Mouse (Mus musculus): Measurements from ENCODE around the gene Mmp2.
"Not testable (repeated sequence)": the region's sequence is repeated elsewhere in the genome, so short reads cannot be mapped to it uniquely, and the experiment has no call there.

The Mmp2 gene

GRCm38 (mm10) chr8:92827243-92828034 is at the start of gene Mmp2:
TSS of gene Mmp2 (plus strand) at chr8:92827291.
- peak; percentile 56 for DNase-seq (ENCODE audit: low spot score)

DNA sequence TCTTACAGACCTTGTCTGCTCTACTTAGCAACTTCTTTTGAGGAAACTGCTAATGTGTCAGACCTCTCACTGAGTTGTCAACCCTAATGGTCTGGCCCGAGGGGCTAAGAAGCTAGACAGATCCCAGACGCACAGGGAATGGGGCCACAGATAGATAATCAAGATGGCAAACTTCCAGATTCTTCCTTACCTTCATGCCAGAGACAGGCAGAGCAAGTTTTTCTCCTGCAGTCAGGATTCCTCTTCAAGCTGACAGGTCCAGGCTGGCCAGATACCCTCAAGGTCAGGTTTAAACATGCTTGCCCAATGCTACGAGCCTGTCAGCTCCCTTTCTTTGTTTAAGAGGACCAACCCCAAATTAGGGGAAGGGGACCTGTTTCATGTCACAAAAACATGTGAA is 46.1 kb upstream of the Mmp2 start:
- DNase-seq (ENCODE audit: low spot score), result peak; percentile 64

DNA sequence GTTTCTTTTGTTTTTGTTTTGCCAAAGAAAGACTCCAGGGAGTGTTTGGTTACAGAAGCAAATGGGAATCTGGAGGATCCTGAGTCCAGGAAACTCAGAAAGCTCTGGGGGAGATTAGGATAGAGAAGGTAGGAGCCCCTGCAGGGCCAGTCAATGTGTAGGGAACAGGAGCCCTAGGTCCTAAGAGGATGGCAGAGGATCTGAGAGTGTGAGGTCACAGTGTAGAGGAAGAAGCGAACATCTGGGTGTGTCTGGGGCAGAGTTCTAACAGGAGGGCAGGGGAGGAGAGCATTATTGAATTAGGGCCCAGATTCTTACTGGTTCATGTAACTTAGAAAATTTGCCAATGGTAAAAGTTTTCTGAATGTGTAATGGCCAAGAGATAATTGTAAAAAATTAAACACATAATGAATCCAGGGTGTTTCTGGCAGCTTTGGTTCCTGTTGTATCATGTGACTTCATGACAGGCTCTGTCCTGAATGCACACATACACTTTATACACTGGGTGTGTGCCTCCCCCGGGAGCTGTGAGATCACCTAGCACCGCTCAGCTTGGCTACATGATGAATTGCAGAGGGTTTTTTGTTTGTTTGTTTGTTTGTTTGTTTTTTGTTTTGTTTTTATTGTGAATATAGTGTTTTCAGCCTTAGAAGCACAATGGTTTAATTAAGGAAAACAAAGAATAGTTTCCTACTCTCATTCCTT is 43.0 kb upstream of the Mmp2 start:
- peak; percentile 12 for DNase-seq (ENCODE audit: low spot score)

DNA sequence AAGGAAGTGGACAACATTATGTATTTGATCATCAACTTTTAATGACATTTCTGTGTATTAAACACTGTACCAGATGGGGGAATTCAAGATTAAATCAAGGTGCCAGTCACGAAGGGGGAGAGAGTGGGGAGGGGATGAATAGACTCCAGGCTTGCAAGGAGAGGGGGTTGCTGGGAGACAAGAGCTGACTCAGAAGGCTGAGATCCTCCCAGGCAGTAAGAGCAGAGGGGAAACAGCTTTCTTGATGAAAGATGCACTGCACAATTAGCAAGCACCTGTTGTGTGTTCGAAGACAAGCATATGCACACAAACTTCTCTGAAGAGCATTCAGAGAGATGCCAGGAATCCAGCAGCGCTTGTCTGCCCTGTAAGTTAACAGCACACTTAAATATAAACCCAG is 36.3 kb upstream of the Mmp2 start:
- no peak for DNase-seq (ENCODE audit: low spot score)

GRCm38 (mm10) chr8:92791999-92792398 is 35.1 kb upstream of the Mmp2 start:
- not testable (repeated sequence) for DNase-seq (ENCODE audit: low spot score)

- DNase-seq (ENCODE audit: low spot score), result no peak
These were observed 33.1 kb upstream of the Mmp2 start for GRCm38 (mm10) chr8:92793852-92794580.

- no peak for DNase-seq (ENCODE audit: low spot score)
These were observed 29.6 kb upstream of the Mmp2 start for GRCm38 (mm10) chr8:92797527-92797931.

- no peak for DNase-seq (ENCODE audit: low spot score)
These were observed 27.7 kb upstream of the Mmp2 start for GRCm38 (mm10) chr8:92799406-92799805.

DNA sequence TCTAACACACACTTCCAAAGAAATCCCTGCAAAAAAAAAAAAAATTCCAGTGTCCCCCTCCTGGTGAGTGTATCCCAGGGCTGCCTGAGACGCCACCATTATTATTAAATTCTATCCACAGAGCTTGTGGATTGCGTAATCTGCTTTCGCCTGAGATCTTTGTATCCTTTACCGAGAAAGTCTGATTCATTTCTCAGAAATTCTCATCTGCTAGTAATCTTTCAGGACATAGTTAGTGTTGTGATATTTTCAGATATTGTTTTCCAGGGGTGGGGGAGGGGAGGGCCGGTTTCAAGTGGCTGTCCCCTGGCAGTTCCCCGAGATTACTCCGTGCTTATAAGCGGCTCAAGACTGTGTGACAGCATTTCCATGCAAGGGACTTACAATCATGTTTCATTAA is 25.9 kb upstream of the Mmp2 start:
- DNase-seq (ENCODE audit: low spot score), result no peak

DNA sequence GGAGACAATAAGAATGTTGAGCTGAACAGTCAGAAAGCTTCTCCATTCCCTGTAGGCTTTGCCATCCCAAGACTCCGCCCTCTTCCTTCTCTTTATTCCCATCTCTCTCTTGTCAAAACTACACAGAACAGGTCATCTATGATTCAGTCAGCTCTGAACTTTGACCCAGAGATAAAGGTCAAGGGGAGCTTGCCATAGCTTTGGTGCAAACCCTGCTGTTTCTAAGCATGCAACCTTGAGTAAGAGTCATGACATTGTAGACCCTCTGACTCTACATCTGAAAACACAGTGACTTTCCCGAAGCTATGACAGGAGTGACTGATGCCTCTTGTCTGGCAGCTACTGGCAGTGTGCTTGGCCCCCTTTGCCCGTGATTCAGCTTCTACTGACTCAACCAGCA is 24.5 kb upstream of the Mmp2 start:
- no peak for DNase-seq (ENCODE audit: low spot score)

DNA sequence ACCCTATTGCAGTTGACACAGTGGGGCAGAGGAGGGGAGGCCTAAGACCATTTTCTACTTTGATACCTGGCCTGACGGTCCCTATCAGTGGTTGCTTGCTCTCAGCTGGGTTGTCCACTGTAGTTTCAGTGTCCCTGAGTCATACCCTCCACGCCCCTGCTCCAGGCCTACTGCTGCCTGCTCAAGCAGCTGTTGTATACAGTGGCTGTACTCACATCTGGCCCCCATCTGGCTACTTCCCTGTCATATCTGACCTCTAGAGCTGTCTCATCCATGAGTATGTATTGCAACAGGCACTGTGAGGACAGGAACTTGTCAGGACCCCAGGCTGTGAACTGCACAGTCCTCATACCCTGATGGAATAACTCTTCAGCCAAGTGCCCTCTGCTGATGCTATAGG is 14.3 kb upstream of the Mmp2 start:
- DNase-seq (ENCODE audit: low spot score), result no peak

GRCm38 (mm10) chr8:92815661-92816060 is 11.4 kb upstream of the Mmp2 start:
- DNase-seq (ENCODE audit: low spot score), result no peak

DNA sequence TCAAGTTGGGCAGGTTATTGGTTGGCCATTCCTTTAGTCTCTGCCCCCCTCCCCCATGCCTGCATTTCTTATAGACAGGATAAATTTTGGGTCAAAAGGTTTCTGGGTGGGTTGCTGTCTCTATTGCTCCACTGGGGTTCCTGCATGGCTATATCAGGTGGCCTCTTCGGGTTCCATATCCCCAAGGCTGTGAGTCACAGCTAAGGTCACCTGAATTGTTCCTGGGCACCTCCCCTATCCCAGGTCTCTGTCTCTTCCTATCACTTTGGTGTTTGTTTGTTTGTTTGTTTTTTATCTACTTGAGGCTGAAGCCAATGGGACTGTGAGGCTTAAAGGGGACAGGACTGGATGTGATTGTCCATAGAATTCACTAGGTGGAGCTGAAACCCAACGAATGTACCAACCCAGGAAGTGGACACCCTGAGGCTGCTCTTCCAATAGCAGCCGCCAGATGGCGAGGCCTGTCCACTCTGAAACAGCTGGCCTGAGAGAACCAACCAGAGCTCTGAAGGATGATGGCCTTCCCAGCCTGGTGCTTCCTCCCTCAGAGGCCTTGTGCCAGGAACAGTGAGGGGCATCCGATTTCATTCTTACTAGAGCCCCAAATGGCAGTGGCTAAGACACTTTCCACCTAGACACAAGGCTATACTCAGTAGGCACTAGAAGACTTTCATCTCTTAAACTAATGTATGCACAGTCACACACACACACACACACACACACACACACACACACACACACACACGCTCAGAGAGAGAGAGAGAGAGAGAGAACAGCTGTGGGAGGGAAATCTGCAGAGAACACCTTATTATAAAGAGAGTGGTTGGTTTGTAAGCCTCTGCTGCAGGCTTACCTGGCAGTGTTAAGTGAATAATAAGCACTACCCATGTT is 8.9 kb upstream of the Mmp2 start:
- peak; percentile 92 for DNase-seq (ENCODE audit: low spot score)

DNA sequence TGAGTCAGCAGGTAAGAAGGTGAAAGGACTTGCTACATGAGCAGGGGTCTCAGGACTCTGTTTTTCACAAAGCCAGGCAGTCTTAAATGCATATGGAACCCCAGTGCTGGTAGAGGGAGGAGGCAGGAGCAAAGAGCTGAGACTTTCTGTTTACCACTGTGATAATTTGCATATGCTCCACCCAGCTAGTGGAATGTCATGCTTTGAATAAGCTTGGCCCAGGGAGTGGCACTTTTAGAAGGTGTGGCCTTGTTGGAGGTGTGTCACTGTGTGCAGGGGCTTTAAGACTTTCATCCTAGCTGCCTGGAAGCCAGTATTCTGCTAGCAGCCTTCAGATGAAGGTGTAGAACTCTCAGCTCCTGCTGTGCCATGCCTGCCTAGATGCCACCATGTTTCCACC is 5.9 kb upstream of the Mmp2 start:
- DNase-seq (ENCODE audit: low spot score), result no peak

- DNase-seq (ENCODE audit: low spot score), result no peak
These were observed 4.7 kb upstream of the Mmp2 start for GRCm38 (mm10) chr8:92822386-92822785.

DNA sequence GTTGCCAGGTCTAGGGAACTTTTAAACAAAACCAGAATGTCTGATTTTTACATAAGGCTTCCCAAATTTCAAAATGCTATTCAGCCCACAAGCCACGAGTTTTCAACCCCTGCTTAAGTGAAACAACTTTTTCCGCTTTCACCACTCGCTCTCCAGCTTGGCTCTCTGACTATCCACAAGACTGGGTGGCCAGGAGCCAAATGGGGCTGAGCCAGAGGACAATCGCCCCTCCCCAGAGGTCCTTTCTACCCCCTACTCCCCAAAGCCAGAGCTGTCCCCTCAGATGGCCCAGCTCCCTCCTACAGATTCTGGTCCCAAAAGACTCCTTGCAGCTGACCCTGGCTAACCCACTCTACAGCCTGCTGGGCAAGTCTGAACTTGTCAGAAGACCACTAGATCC is 1.1 kb upstream of the Mmp2 start:
- no peak for DNase-seq (ENCODE audit: low spot score)

DNA sequence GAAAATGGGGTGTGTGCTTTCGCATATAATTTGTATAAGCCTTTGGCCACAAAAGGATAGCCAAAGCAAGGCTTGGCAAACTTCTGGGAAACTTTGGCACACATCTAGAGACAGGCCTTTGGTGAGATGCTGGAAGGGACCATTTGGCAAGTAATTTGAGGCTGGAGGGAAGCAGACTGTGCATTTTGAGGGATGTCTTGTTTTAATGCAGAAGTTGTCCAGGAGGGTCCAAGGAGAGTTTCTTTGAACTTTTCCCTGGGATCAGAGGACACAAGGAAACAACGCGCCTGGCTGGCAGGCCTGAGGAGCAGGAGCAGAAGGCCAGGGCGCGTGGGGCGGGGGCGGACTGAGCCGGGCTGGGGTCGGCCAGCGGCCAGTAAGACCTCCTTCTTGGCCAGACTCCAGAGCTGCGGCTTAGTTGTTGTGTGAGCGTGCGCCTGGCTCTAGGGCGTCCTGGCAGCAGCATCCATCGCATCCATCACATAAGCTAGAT is 1.2 kb downstream of the Mmp2 start:
- peak; percentile 60 for DNase-seq (ENCODE audit: low spot score)

DNA sequence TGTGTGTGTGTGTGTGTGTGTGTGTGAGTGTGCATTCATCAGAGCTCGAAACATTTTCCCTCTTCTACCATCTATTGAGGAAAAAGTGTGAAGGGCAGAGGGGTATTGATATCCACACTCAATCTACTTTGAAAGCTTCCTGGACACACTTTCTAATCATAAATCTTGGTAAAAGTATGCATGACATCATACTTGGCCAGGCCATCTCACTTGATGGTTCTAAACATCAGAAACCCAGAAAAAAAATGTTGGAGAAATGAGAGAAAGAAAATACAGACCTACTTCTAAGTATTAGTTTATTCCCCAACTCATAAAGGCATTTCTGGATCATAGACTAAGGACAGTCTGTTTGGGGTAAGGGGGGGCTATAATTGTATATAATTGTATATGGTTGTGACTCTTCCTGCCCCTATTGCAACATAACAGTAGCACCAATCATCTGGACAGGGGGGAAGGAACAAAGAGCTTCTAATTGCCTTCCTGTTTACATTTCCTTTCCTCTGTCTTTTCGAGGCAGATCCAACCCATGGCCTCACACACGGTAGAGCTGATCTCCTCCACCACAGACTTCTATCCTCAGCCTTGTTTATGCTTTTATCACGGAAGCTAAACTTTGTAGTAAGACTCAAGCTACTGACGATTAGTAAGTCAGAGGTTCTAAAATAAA is 7.1 kb downstream of the Mmp2 start:
- DNase-seq (ENCODE audit: low spot score), result no peak

DNA sequence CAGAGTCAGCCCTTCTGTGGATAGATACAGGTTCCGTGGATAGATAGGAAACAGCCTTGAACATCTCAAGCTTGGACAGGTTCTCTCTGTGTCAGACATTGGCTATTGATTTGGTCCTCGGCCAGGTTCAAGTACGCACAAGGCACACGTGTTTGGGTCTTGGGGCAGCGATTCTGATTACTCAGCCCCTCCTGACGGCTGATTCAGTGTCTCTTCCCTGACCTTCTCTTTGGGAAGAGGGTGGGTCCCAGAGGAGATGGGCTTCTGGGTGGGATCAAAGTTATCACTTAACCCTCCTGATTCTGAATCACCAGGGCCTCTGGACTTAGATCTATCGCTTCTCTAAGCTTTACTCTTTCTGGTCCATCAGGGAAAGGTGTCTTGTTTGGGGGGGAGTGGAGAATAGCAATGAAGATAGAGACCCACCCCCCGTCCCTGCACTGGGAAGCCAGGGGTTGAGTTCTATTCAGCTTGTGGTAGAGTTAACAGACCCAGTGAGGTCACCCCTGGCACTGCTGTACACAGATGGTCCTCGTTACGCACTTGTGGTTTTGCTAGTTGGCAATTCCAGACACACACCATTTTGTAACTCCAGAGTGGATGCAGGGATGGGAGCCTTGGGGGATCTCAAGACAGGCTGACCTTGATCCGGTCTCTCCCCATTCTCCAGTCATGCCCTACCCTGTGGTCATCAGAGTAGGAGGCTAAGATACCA is 7.9 kb downstream of the Mmp2 start:
- no peak for DNase-seq (ENCODE audit: low spot score)

- DNase-seq (ENCODE audit: low spot score), result no peak
These were observed 8.8 kb downstream of the Mmp2 start for GRCm38 (mm10) chr8:92835901-92836300.

DNA sequence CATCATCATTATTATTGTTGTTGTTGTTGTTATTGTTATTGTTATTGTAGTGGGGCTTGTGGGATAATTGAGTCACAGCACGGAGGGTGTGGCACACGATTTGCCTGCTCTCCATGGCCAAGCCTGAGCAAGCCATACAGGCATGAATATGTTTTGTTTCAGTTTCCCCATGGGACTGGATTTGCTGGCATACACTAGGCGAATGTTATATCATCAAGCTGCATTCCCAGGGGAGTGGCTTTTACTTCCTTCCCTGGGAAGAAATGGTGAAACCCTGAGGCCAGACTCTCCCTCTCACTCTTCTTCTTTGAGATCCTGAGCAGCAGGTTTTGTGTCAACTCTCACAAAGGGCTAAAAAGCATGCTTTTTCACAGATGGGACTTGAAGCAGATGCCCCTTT is 11.5 kb downstream of the Mmp2 start:
- no peak for DNase-seq (ENCODE audit: low spot score)
